Mouse (Mus musculus) B cell, adult (primary cell): ENCODE measurements around the gene Amigo1. TPM values are rescaled to one million over a fixed set of nuclear protein-coding genes. Genes with fewer than 3 reads are reported as not detected.

ENCODE experiments used
- total RNA-seq: library from RNA; stranded (reverse); gene quantifications from 4 replicates; pipeline ENCODE4 v1.2.4, GENCODE M21; 2023; ENCODE audit not compliant: inconsistent age

Amigo1 gene
- 1.4 to 4.6 TPM (median 3.2 TPM) in 4 replicates for total RNA-seq

GRCm38 (mm10) chr3:108186098-108187047 is at the start of gene Amigo1:
Amigo1 (plus strand) TSS chr3:108186335.

GRCm38 (mm10) chr3:108145534-108146445 is 40.3 kb upstream of the Amigo1 start, which contains the start of gene Gnai3:
Gnai3 (minus strand) TSS chr3:108146146.

GRCm38 (mm10) chr3:108154656-108155055 is 31.5 kb upstream of the Amigo1 start, which contains the start of gene Gpr61:
Gpr61 (minus strand) TSS chr3:108154882.

GRCm38 (mm10) chr3:108200329-108201323 is 14.5 kb downstream of the Amigo1 start, which contains the start of gene Cyb561d1:
Cyb561d1 (minus strand) TSS chr3:108201212.

DNA sequence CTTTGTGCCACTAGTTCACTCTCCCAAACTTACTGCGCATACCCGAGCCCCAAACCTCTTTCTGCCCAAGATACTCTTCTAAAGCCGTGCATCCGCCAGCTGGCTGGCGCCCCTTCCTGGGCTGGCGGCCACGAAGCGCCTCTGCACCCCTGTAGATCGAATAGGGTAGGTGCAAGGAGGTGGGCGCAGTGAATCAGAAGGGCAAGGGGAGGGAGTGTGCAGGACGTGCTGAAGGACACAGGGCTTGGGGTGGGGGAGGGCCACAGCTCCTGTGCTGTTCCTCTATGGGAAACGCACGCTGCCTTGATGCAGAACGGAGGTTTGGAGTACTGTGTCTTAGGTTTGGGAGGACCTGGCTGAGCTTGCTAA is 24.6 kb downstream of the Amigo1 start, which contains the start of gene Atxn7l2:
Gene Atxn7l2 (minus strand): TSS at position 164 of the 369 bp plus-strand sequence.

GRCm38 (mm10) chr3:108226558-108227350 is 40.6 kb downstream of the Amigo1 start, which contains the start of gene Sypl2:
Sypl2 (minus strand) TSS chr3:108226648.

Other genes starting within 250 kb of the Amigo1 start
- gene Gstm6, start 242.6 kb upstream of the Amigo1 start, total RNA-seq: not detected in 4 replicates
- not detected in 4 replicates for gene Gstm3, start 217.1 kb upstream of the Amigo1 start, total RNA-seq
- 0.51 TPM in 1 of 4 replicates, not detected in the others for gene Gstm2, start 199.9 kb upstream of the Amigo1 start, total RNA-seq
- gene Gstm1, start 168.4 kb upstream of the Amigo1 start, total RNA-seq: 11.9 to 14.4 TPM (median 12.6 TPM) in 4 replicates
- gene Gstm4, start 141.4 kb upstream of the Amigo1 start, total RNA-seq: 4.1 to 6.6 TPM (median 4.8 TPM) in 4 replicates
- gene Ampd2, start 99.7 kb upstream of the Amigo1 start, total RNA-seq: 29.2 to 32.0 TPM (median 29.8 TPM) in 4 replicates
- gene Gnat2, start 93.5 kb upstream of the Amigo1 start, total RNA-seq: not detected in 4 replicates
- gene Gnai3, start 40.2 kb upstream of the Amigo1 start, total RNA-seq: 67.0 to 68.8 TPM (median 67.8 TPM) in 4 replicates
- not detected in 4 replicates for gene Gpr61, start 31.5 kb upstream of the Amigo1 start, total RNA-seq
- gene Cyb561d1, start 14.9 kb downstream of the Amigo1 start, total RNA-seq: 26.9 to 31.7 TPM (median 31.1 TPM) in 4 replicates
- gene Atxn7l2, start 24.6 kb downstream of the Amigo1 start, total RNA-seq: 28.1 to 38.7 TPM (median 30.5 TPM) in 4 replicates
- gene Sypl2, start 40.3 kb downstream of the Amigo1 start, total RNA-seq: not detected in 4 replicates
- 37.3 to 49.8 TPM (median 39.4 TPM) in 4 replicates for gene Psma5, start 70.6 kb downstream of the Amigo1 start, total RNA-seq
- 0.63 to 0.93 TPM (median 0.69 TPM) in 4 replicates for gene Sort1, start 97.7 kb downstream of the Amigo1 start, total RNA-seq
- gene Mybphl, start 178.6 kb downstream of the Amigo1 start, total RNA-seq: not detected in 4 replicates
- gene Psrc1, start 197.5 kb downstream of the Amigo1 start, total RNA-seq: 0.74 to 1.4 TPM (median 1.0 TPM) in 4 replicates
- 3.3 to 6.2 TPM (median 4.9 TPM) in 4 replicates for gene Celsr2, start 229.2 kb downstream of the Amigo1 start, total RNA-seq